Mouse (Mus musculus) layer of hippocampus, adult 2 months (tissue): ENCODE results near the gene Camta1. TPM values are rescaled to one million over a fixed set of nuclear protein-coding genes. Genes with fewer than 3 reads are reported as not detected.

Experiments used
- DNase-seq, 2 experiments: peaks; one replicate each; pipeline ENCODE4 v3.0.0; 2022; ENCODE audit warnings: low spot score in 2 of 2
- H3K27ac ChIP-seq: fragments of 200-600 bp; 2 replicates; pipeline ENCODE4 v1.8.1; 2022
- H3K4me3 ChIP-seq: fragments of 200-600 bp; 2 replicates; pipeline ENCODE4 v1.8.1; 2022; ENCODE audit warnings: mild to moderate bottlenecking
- CTCF ChIP-seq: fragments of 200-600 bp; conservative IDR thresholded peaks from 2 replicates; pipeline ENCODE4 v1.8.1; 2022; ENCODE audit warnings: antibody characterized with exemption, mild to moderate bottlenecking, moderate library complexity
- total RNA-seq, 2 experiments: library from RNA; stranded (reverse); gene quantifications; 2 replicates each; pipeline ENCODE4 v1.2.3; 2021

Camta1 gene
- total RNA-seq, 2 experiments from 2014 or later = 275 to 294 TPM

DNA sequence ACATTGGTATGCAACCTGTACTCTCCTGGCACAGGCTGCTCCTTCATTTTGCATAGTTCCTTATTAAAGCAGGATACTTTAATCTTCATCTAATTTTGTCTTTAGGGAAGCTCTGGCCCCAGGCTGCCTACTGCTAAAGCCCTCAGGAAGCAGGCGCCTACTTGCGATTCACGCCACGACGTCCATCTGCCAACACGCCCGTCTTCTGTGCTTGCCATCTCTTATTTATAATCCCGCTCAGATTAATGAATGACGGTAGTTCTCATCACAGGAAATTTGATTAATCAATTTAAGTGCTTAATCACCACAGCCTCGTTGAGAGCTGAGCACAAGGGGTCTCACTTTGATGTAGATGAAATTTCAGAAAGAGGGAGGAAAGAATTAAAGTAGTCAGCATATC, 546.0 kb downstream of the Camta1 start:
- DNase-seq = no peak
- H3K4me3 ChIP-seq = no peak overlapping the region
- no peak for TF ChIP-seq CTCF
- no peak overlapping the region for H3K27ac ChIP-seq

GRCm38 (mm10) chr4:151310773-151311172, 550.9 kb downstream of the Camta1 start:
- no peak overlapping the region for H3K4me3 ChIP-seq
- no peak for DNase-seq
- TF ChIP-seq CTCF = no peak
- no peak overlapping the region for H3K27ac ChIP-seq

GRCm38 (mm10) chr4:151310056-151310685, 551.5 kb downstream of the Camta1 start:
- no peak for DNase-seq
- no peak overlapping the region for H3K27ac ChIP-seq
- no peak overlapping the region for H3K4me3 ChIP-seq
- TF ChIP-seq CTCF = no peak

- no peak for TF ChIP-seq CTCF
- H3K4me3 ChIP-seq = no peak overlapping the region
These were observed 554.8 kb downstream of the Camta1 start for GRCm38 (mm10) chr4:151306890-151307289.

DNA sequence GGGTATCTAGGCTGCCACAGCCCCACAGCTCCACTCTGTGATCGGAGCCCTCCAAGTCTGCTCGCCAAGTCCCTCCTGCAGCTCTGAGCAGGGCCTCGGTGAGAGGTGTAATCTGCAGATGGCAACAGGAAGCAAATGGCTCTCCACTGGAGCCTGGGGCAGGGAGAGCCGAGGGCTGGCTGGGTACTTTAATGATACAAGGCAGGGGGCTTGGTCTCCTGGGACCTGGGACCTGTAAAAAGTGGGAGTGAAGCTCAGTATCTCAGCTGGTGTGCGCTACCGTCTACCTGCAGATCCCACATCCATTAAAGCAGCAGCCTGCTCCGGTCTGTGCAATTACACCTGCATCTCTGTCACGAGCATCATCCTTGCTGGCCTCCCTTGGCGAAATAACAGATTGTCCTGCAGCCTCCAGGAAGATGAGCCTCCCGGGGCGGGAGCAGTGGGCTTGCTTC, 555.3 kb downstream of the Camta1 start:
- DNase-seq = no peak
- TF ChIP-seq CTCF = no peak
- H3K27ac ChIP-seq = no peak overlapping the region
- H3K4me3 ChIP-seq = no peak overlapping the region

More at GRCm38 (mm10) chr4:151306890-151307289, 554.8 kb downstream of the Camta1 start:
- DNase-seq = peak in 1 of 2 experiments; percentile 16
- H3K27ac ChIP-seq = no peak overlapping the region

DNA sequence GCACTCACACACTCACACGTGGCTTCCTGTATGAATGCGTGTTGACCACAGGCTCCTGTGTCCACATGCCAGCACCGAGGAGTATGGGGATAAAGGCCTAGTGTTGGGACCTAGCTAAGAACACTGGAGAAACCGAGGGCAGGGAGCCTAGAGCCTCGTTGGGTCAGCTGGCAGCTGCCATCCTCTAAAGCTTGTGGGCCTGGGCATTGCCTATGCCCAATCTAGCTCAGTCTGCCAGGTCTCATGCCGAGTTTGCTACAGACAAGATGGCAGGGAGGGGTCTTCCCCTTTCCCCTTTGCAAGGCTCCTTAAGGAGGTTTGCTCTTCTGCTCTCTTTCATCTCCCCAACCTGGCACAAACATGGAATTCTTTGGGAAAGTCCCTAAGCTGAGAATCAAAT, 555.9 kb downstream of the Camta1 start:
- DNase-seq = no peak
- no peak for TF ChIP-seq CTCF
- Histone ChIP-seq H3K27ac (no peak overlapping the region), H3K4me3 (no peak overlapping the region)

DNA sequence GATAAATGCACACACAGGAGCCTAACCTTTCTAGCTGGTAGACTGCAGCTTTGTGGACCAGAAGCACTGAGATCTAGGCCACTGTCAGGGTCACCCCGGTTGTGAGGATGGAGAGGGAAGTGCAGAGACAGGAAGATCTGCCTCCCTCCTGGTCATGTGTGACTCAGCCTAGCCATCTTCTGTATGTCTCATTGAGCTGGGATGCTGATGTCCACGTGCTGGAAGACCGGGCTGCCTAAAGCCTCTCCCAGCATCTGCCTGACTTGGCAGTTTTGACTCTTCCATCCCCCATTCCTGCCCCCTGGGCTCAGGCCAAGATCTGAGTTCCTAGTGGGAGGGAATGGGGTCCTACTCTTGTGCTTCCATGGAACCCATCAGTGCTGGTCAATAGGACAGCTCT, 557.7 kb downstream of the Camta1 start:
- no peak for TF ChIP-seq CTCF
- Histone ChIP-seq H3K27ac (no peak overlapping the region), H3K4me3 (no peak overlapping the region)
- no peak for DNase-seq

DNA sequence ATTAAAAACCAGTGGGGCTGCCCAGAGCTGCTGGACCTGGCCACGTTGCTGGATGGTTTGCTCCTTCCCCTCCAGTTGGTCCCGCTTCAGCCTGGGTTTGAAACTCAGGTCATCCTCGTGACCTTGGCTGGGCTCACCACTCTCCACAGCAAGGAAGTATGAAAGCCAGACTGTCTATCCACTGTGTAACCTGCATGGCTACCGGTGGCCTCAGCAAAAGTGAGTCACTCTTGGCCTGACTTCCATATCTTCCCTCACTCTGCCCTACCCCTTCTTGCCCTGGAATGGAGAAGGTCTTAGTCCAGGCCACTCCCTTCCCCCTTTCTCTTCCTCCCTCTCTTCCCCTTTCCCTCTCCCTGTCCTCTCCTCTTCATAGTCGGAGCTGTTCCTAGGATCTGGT, 558.2 kb downstream of the Camta1 start:
- DNase-seq = no peak
- no peak for TF ChIP-seq CTCF
- no peak overlapping the region for H3K4me3 ChIP-seq
- no peak overlapping the region for H3K27ac ChIP-seq

- Histone ChIP-seq H3K27ac (no peak overlapping the region), H3K4me3 (no peak overlapping the region)
- peak; percentile 22 to 29 for DNase-seq
- TF ChIP-seq CTCF = peak; percentile 81
These were observed 559.2 kb downstream of the Camta1 start for GRCm38 (mm10) chr4:151302195-151303126.

GRCm38 (mm10) chr4:151301337-151301736, 560.3 kb downstream of the Camta1 start:
- H3K27ac ChIP-seq = no peak overlapping the region
- no peak for TF ChIP-seq CTCF
- H3K4me3 ChIP-seq = no peak overlapping the region
- DNase-seq = no peak

DNA sequence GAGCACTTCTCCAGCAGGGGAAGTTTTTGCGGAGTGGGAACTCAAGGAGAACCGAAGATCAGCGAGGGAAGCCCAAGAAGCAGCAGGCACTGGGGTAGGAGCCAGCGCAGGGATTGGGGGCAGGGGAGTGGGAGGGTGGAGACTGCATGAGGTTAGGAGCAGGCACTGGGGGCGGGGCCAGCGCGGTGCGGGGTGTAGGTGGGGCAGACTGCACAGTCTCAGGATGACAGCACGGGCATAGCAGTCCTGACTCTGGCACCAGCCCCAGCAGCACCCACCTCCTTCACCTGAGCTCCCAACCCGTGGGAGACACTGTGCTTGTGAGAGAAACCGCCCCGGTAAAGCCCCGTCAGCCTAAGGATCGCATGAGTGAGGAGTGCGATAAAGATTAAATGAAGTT, 561.0 kb downstream of the Camta1 start:
- no peak for DNase-seq
- no peak for TF ChIP-seq CTCF
- Histone ChIP-seq H3K4me3 (no peak overlapping the region), H3K27ac (no peak overlapping the region)

GRCm38 (mm10) chr4:151295515-151296203, 566.0 kb downstream of the Camta1 start:
- no peak overlapping the region for H3K4me3 ChIP-seq
- TF ChIP-seq CTCF = no peak
- no peak overlapping the region for H3K27ac ChIP-seq
- DNase-seq = no peak
